Mouse (Mus musculus) testis, adult 2 months (tissue): ENCODE measurements around the gene Egr4.

Experiments
- CTCF ChIP-seq: fragments of 200-500 bp; IDR thresholded peaks from 2 replicates; pipeline ENCODE4 v1.5.1; 2012; ENCODE audit warnings: low read depth, mild to moderate bottlenecking, inconsistent platforms, low read length, moderate library complexity; ENCODE audit not compliant: control insufficient read depth, insufficient read depth, insufficient replicate concordance
- POLR2A ChIP-seq: fragments of 200-500 bp; IDR thresholded peaks from 2 replicates; pipeline ENCODE4 v1.6.1; 2012; ENCODE audit warnings: low read depth, mild to moderate bottlenecking, inconsistent platforms, low read length, moderate library complexity; ENCODE audit not compliant: control insufficient read depth

GRCm38 (mm10) chr6:85508602-85509001 lies 4.8 kb downstream of the Egr4 start:
- TF ChIP-seq CTCF = no peak
- TF ChIP-seq POLR2A = no peak
